Mouse (Mus musculus): ENCODE measurements around the gene P2rx3. TPM values are rescaled to one million over a fixed set of nuclear protein-coding genes. Genes with fewer than 3 reads are reported as not detected.
A peak's percentile ranks its signal among the peaks of the same experiment; 100 is the strongest.

Gene P2rx3
- total RNA-seq, 2 experiments from 2014 or later = 1.9 to 2.1 TPM

DNA sequence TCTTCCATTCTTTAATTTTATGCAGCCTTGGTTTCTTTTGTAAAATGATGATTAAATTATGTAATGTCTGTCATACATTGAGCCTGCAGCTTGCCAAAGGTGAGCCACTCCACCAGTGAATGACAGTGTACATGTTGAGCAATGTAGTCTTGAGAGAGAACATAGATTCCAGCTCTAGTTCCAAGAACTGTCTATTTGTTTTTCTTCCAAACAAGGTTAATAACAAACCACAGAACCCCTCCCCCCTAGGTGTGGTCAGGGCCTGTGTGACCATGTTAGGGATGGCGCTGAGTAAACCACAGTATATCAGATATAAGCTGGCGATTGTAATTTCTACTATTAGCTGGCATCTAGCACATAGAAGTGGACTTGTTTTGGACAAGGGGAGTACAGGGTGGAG lies 40.9 kb downstream of the P2rx3 start:
- DNase-seq (ENCODE audit: low spot score in 2 of 2) = no peak

DNA sequence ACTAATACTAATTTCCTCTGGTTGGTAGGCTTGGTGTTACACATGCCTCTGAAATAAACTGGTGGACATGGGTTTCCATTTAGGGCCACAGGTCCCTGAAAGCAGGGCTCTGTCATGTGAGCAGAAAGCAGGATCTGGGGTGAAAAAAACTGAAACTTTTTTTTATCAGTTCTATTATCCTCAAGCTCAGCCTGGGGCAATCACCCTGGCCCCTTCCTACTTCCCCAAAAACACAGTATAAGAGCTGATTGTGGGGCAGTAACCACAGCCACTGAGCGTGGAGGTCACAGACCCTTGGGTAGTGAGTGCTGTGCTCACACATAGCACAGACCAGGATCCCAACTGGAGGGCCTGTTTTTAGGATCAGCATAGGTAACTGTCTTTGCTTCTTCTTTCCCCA lies 49.3 kb downstream of the P2rx3 start, which contains the start of gene Prg3:
TSS of gene Prg3 (plus strand) at position 286 of the 400 bp plus-strand sequence.
- DNase-seq (ENCODE audit: low spot score in 2 of 2) = no peak

DNA sequence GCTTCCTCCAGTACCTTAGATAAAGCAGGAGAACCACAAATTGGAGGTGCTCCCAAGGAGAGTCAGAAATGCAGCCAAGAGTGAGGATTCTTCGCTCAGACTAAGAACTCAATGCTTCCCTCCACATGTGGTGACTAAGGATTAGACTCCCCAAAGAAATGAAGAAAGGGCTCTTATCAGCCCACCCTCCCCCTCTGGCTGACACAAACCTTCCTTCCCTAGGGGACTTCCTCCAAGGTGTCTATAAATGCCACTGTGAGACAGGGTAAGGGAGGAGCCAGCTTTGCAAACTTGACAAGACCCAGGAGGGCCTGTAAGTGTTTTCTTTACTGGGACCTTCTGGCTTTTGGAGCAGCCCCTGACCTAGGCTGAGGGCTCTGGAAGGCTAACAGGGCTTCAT lies 57.1 kb downstream of the P2rx3 start, which contains the start of gene Prg2:
TSS of gene Prg2 (plus strand) at position 274 of the 400 bp plus-strand sequence.
- no peak for DNase-seq (ENCODE audit: low spot score in 2 of 2)

DNA sequence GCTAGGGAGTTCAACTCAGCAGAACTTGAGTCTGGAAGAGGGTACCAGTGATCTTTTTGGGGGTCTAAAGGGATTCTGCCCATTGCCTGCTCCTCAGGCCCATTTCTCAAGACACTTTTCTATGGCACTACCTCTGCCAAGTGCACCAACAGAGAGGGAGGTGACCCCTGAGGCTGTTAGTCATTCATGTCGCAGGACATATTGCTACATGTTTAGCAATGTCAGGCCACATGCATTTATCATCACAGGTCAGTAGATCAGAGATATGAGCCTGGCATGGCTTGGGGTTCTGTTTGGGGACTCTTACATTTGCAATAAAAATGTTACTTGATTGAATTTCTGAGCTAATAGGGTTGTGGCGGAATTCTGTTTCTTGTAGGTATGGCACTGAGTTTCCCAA lies 61.7 kb downstream of the P2rx3 start:
- no peak for DNase-seq (ENCODE audit: low spot score in 2 of 2)

DNA sequence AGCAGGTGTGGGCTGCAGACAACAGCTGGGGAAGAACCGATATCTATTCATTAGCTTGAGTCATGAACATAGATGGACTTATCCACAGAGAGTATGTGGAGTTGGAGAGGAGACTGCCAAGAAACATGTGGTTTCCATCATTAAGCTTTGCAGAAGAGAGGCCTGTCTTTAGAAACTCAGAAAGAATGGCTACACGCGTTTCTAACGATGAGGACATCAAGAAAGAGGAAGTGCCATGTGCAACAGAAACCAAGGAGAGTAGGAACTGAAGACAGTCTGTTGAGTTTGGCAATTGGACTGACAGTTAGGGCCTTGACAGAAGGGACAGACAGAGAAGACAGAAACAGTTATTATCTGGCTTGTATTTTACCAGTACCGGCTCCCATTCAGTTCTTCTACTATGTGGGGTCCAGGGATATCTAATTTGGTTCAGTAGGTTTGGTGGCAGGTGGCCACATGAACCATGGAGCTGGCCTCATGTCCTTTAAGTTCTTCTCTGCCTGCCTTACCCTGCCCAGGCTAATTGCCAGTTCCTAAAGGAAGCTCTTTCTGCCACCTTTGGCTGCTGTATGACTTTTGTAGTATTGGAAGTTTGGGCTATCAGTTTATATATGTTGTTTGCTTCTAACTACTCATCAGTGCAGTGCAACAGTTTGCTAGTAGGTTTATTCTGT lies 69.8 kb downstream of the P2rx3 start:
- no peak for DNase-seq (ENCODE audit: low spot score in 2 of 2)

DNA sequence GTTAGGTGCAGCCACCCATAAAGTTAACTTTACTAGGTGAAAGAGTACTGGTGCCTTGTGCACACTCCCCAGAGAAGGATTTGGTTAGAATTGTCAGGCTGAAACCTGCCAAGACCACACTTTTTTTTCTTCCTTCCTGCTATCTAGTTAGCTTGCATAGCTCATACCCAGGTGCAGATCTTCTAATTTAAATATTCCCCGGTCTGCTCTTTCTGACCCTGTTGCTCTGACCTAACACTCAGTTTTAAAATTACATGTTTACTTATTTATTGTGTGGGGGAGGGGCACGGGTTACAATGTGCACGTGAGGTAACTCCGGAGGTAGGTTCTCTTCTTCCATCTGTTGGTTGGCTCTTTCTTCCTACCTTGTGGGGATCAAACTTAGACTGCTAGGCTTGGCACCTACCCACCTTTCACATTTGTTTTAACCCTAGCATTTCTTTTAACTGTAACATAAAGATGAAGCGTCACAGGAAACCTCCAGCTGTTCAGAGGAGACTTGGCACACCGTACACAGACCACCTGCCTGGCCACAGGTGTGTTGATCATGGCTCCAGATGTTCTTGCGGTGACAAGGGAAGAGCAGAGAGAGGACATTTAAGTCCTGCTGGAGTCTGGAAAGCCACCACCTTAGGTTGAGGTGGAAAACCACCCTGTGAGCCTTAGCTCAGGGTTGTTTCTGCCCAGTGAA lies 73.0 kb downstream of the P2rx3 start:
- DNase-seq (ENCODE audit: low spot score in 2 of 2) = no peak

DNA sequence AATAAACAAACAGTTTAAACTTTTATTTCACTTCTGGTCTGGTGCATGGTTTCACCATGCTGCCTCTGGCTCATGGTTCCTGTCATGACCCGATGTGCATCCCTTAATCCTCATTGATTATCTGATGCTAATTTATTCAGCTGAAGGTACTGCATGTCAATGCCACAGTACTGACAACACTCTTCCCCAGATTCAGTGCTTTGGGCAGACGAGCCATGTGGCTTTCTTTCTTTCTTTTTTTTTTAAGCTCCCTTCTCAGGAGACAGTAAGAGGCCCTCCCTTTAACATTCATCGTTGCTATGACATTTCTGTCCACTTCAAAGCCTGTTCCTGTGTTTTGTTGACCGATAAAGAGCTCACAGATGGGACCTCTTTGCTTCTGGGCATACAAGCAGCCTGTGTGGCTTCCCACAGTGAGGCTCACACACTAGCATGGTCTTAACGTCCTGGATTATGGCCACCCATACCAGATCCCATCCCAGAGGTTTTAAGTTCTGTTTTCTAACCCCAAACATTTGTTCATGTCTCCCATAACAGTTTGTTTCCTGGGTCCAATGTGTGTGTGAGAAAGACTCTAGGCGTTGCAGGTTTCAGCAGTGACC lies 74.3 kb downstream of the P2rx3 start:
- DNase-seq (ENCODE audit: low spot score in 2 of 2) = no peak

DNA sequence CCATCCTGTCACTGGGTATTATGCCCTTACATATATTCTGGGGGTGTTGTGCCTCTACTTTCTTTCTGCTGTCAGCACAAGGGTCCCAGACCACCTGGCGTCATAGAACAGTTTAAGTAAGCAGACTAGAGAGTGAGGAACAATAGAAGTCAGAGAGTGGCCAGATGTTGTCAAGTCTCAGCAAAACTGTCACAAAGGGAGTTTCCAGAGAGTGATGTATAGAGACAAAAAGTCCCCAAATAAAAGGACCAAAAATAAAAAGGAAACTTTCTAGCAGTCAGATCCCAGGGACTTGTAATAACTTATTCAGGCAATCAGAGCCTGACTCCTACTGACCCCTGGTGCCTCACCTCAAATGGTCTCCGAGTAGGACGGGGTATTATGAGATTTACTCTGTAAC lies 75.4 kb downstream of the P2rx3 start:
- DNase-seq (ENCODE audit: low spot score in 2 of 2) = no peak

DNA sequence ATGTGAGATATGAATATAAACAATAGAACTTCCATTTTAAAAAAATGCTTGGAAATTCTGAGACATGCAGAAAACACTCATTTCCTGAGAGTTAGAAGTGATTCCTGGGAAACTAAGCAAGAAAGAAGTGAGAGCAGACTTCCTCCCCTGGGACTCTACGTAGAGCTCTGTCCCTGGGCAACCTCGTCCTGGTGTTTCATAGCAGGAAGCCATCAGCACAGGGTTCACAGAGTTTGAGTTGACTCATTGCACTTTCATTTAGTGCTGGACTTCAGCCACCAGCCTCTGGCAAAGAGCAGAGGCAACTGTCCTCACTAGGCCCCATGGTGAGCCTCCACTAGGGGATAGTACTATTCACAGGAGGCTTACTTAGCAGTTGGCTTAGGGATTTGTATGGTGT lies 76.0 kb downstream of the P2rx3 start:
- no peak for DNase-seq (ENCODE audit: low spot score in 2 of 2)

DNA sequence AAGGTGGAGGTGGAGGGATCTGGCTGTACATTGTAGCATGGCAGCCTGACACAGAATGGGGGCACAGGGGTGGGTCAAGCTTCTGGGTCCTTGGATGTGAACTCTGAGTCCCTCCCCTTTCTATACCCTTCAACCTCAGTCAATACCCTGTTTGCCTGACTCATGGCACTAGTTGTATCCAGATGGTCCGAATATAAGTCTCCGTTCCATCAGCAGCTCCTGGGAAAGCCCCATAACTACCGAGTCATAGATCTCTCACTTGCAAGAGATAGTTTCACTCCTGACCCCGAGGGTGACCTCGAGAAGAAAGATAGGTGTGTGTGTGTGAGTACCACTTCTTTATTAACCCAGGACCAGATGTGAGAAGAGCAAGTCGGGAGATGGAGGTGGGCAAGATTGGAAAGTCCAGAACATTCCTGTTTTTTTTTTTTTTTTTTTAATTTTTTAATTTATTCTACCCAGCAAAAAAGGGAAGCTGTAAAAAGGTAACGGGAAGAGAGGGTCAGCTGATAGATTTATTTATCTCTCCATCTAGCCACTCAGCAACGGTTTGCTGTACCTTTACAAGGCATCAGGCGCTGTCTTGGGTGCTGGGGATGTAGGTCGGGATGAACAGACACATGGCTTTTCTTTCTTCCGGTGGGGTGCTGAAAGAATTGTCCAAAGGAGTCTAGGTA lies 78.5 kb downstream of the P2rx3 start:
- DNase-seq (ENCODE audit: low spot score in 2 of 2) = no peak

DNA sequence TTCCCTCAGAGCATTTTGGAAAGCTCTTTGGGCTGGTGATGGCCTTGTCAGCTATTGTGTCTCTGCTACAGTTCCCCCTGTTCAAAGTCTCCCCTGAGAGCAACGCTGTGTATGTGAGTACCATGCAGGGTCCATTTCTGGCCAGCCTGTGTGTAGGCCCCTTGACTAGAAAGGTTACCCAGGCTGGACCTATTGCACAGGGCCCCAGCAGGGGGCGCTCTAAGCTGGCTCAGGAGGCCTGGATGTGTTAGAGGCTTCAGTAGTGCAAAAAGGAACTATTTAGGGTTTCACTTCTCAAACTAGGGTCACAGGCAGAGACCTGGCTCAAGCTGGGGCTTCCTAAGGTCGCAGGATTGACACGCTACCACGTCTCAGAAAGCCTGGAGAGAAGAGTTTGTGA lies 81.0 kb downstream of the P2rx3 start:
- DNase-seq (ENCODE audit: low spot score in 2 of 2) = peak; percentile 35 to 54

DNA sequence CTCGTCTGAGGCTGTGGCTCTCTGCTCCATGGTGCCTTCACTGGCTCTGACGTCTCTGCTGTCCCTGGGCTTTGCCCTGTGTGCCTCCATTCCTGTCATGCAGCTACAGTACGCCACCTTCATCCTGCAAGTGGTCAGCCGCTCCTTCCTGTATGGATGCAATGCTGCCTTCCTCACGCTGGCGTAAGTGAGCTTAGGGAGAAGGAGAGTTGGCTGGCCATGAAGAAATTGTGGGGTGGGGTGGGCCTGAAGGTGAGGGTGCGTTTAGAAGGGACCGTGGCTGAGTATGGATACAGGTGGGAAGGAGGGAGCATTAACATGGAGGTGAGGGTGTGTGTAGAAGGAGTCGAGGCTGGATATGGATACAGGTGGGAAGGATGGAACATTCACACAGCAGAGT lies 81.8 kb downstream of the P2rx3 start:
- no peak for DNase-seq (ENCODE audit: low spot score in 2 of 2)

DNA sequence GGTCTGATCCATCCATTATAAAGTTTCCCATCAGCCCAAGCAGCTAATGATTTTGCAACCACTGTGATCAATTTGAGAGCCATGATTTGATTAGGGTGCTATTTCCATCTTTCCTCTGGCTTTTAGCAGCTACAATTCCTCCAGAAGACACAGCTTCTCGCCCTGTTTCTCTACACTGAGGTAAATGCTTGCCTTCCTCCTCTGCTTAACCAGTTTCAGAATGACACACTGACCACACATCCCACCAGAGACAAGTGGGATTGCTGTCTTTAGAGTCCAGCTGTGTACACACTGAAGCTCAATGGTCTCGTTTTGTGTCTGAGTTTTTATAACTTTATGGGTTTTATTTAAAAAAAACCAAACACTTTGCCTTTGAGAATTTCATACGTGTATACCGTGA lies 84.6 kb downstream of the P2rx3 start:
- DNase-seq (ENCODE audit: low spot score in 2 of 2) = no peak

DNA sequence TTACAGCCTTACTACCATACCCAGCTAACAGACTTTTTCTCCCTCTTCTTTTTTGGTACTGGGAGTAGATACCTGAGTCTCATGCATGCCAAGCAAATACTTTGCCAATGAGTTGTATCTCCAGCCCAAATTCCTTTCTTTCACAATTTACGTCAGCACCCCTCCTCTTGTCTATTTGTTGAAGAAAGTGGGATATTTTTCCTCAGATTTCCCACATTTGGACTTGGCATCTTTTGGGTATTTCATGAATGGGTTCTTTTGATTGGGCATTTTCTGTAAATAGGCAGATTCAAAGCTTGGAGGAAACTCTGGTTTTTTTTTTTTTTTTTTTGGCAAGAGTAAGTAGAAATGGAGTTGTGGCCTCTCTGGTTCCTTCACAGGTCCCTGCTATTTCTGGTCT lies 85.0 kb downstream of the P2rx3 start:
- no peak for DNase-seq (ENCODE audit: low spot score in 2 of 2)

DNA sequence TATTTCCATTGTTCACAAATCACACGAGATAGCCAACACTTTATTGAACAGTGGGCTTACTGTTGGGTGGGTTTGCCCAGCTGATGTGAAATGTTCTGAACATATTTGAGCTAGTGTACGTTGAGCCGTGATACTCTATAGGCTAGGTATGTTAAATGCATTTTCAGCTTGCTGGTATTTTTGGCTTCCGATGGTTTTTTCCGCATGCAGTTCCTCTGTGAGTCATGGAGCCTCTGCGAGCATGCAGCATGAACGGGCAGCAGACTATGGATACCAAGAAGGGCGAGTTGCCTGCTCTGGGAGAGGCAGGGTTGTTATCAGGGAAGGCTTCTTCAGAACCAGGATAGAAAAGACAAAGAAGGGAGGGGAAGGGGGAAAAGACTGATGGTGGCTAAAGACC lies 86.2 kb downstream of the P2rx3 start:
- DNase-seq (ENCODE audit: low spot score in 2 of 2) = peak in 1 of 2 experiments; percentile 12

DNA sequence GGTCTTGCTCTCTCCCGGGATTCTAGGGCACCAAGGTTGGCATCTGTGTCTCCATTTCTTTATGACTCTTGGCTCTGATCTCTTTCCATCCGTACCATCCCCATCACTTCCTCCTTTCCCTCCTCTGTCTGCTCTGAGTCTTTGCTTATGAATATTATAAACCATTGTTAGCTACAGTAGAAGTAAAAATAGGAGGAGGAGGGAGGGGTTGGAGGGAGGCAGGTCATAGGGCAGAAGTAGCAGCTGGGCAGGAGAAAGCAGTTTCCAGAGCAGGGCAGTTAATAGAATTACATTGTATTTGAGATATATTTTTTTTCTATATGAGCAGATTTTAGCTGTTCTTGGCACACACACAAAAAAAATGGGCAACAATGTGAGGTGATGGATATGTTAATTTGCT lies 88.5 kb downstream of the P2rx3 start:
- no peak for DNase-seq (ENCODE audit: low spot score in 2 of 2)

Other genes with a start within 250 kb of the P2rx3 start
- 1 to 10 TPM; 8.2 to 8.5 TPM for gene Ube2l6, start 238.6 kb downstream of the P2rx3 start, total RNA-seq (2021)
- not detected for gene Smtnl1, start 214.8 kb downstream of the P2rx3 start, total RNA-seq (2021)
- 10 to 100 TPM; 46.9 to 57.8 TPM for gene Timm10, start 210.5 kb downstream of the P2rx3 start, total RNA-seq (2021)
- gene Slc43a1, start 198.6 kb downstream of the P2rx3 start, total RNA-seq (2021) = under 1 TPM; 0.21 to 0.23 TPM
- 10 to 100 TPM; 91.9 to 95.9 TPM for gene Rtn4rl2, start 150.8 kb downstream of the P2rx3 start, total RNA-seq (2021)
- under 1 TPM; 0.19 to 0.33 TPM for gene Slc43a3, start 100.9 kb downstream of the P2rx3 start, total RNA-seq (2021)
- gene Prg2, start 57.0 kb downstream of the P2rx3 start, total RNA-seq (2021) = not detected
- gene Prg3, start 49.2 kb downstream of the P2rx3 start, total RNA-seq (2021) = not detected
- 100 to 1,000 TPM; 105 to 109 TPM for gene Ssrp1, start 228 bp downstream of the P2rx3 start, total RNA-seq (2021)
- 100 to 1,000 TPM; 128 to 136 TPM for gene Tnks1bp1, start 10.6 kb upstream of the P2rx3 start, total RNA-seq (2021)
- under 1 TPM; 0.09 to 0.12 TPM for gene Aplnr, start 98.8 kb upstream of the P2rx3 start, total RNA-seq (2021)
- 10 to 100 TPM; 27.2 to 36.9 TPM for gene Lrrc55, start 159.7 kb upstream of the P2rx3 start, total RNA-seq (2021)